Mouse (Mus musculus): ENCODE data around the gene Robo4.

DNA sequence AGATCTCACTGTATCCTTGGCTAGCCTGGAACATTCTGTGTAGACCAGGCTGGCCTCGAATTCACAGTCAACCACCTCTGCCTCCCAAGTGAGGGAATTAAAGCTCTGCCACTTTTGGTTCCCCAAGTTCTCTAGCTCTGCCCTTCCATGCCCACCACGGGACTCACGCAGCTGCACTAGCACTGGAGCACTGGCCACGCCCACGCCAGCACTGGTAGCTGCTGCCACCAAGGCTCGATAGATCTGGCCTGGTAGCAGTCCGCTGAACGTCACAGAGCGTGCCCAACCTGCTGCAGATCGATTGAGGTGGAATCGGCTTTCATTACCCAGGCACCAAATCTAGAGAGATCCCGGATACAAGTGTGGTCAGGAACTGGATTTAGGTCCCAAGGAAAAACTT, 19.5 kb downstream of the Robo4 start:
- no peak for TF ChIP-seq CTCF (IDR thresholded peaks at IDR 0.05; ENCODE audit: low read depth)
- no peak for TF ChIP-seq EP300 (IDR thresholded peaks at IDR 0.05; ENCODE audit: low read depth)
